Mouse (Mus musculus) heart, embryonic 11.5 days (tissue): ENCODE measurements at regions not wholly inside any gene's neighbourhood (a gene's known extent, or its start where the extent isn't known, plus 50 kb on each side); places are given as distances from the start of the nearest gene placed in this dataset.
"Not testable (repeated sequence)": the region's sequence is repeated elsewhere in the genome, so short reads cannot be mapped to it uniquely, and the experiment has no call there.

Experiments used
- ATAC-seq: fragments of 200-750 bp; cut with Nextera tagmentation; replicated peaks from 2 replicates; pipeline ENCODE4 v1.8.0; 2017; ENCODE audit warnings: moderate library complexity; ENCODE audit not compliant: insufficient number of reproducible peaks, low FRiP score, low TSS enrichment
- H3K27ac ChIP-seq: fragments of 300-500 bp; sonication (generic); 2 replicates; pipeline ENCODE4 v1.5.1; 2014; ENCODE audit warnings: mild to moderate bottlenecking, low read depth, low read length
- H3K27me3 ChIP-seq: fragments of 300-500 bp; sonication (generic); 2 replicates; pipeline ENCODE4 v1.6.1; 2014; ENCODE audit warnings: mild to moderate bottlenecking, low read length, mixed read lengths; ENCODE audit not compliant: control insufficient read depth, insufficient read depth
- H3K36me3 ChIP-seq: fragments of 300-500 bp; sonication (generic); 2 replicates; pipeline ENCODE4 v1.6.1; 2014; ENCODE audit warnings: mild to moderate bottlenecking, low read length, moderate library complexity, mixed read lengths; ENCODE audit not compliant: control insufficient read depth, insufficient read depth
- H3K4me1 ChIP-seq: fragments of 300-500 bp; sonication (generic); 2 replicates; pipeline ENCODE4 v1.6.1; 2014; ENCODE audit warnings: low read length; ENCODE audit not compliant: control insufficient read depth, insufficient read depth
- H3K4me2 ChIP-seq: fragments of 300-500 bp; sonication (generic); 2 replicates; pipeline ENCODE4 v1.6.1; 2014; ENCODE audit warnings: mild to moderate bottlenecking, moderate library complexity
- H3K4me3 ChIP-seq: fragments of 300-500 bp; sonication (generic); 2 replicates; pipeline ENCODE4 v1.5.1; 2014; ENCODE audit warnings: low read depth, low read length
- H3K9ac ChIP-seq: fragments of 300-500 bp; sonication (generic); 2 replicates; pipeline ENCODE4 v1.6.1; 2014; ENCODE audit warnings: mild to moderate bottlenecking, low read depth, low read length, moderate library complexity
- H3K9me3 ChIP-seq: fragments of 300-500 bp; sonication (generic); replicated peaks from 2 replicates; pipeline ENCODE4 v1.6.1; 2016; ENCODE audit warnings: low read length; ENCODE audit not compliant: control insufficient read depth
- whole genome bisulfite sequencing: fragments of 180-500 bp; shearing (Covaris S2); extraction: QIAGEN DNeasy Blood & Tissue Kit; methylation state at CpG from one replicate; pipeline ENCODE4 v1.1.7; 2014; ENCODE audit not compliant: insufficient replicate concordance; 5-methylcytosine and 5-hydroxymethylcytosine counted together

DNA sequence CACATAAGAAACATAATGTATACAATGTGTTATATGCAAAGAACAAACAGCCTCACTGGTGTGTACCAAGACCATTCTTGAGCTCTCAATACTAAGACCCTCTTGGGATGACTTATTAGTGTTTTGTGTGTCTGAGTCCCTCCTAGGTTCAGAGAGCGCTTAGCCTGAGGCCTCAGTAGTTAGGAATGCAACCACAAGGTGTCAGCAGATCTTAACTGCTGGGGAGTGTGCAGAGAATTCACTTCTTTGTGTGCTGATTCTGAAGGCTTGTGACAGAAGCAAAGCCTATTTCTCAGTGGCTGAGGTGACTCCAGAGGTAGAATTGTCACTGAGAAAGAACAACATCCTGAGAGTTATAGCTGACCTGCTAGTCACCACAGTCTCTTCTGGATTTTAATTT, 816.9 kb upstream of the Olfr1507 start:
- not testable (repeated sequence) for H3K9me3 ChIP-seq, ATAC-seq
- 33% methylated on average over 1 of the region's 1 CpGs for WGBS

DNA sequence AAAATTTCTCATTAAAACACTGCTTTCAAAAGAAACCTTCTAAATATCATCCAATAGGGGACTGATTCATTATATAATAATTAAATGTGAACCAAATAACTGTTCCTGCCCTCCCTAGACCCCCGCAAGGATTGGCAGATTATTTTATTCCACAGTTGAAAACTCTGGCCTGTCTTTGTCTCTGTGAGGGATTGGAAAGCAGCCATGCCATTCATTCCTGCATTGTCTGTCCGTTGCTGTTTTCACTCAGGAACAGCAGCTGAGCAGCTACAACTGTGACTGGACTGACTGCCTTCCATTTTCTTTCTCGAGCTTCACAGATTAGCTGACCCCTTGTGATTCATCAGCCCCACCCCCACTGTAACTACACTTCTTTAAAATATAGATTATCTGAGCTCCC, 807.6 kb upstream of the Olfr1507 start:
- not testable (repeated sequence) for H3K9ac ChIP-seq, ATAC-seq, H3K9me3 ChIP-seq, H3K4me2 ChIP-seq, H3K4me1 ChIP-seq, H3K4me3 ChIP-seq, H3K27ac ChIP-seq, H3K27me3 ChIP-seq, H3K36me3 ChIP-seq
- no CpG with 5 or more reads among the region's 3 CpGs for WGBS

More for the DNA sequence above, 816.9 kb upstream of the Olfr1507 start:
- H3K9ac ChIP-seq, H3K4me1 ChIP-seq, H3K36me3 ChIP-seq, H3K4me2 ChIP-seq, H3K4me3 ChIP-seq, H3K27ac ChIP-seq, H3K27me3 ChIP-seq: not testable (repeated sequence)

DNA sequence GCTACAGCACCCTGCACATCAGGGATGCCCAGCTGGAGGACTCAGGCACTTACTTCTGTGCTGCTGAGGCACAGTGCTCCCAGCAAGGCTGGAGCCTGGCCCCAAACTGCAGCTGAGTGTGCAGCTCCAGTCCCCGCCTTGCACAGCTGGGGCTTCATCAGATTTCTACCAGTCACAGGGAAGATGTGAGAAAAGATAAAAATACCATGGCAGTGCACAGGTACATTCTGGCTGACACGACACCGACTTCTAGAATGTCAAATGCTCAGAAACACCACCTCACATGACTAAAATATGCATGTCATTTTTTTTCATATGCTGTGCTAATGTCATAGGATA, 806.9 kb upstream of the Olfr1507 start:
- H3K27me3 ChIP-seq, ATAC-seq, H3K9me3 ChIP-seq, H3K27ac ChIP-seq, H3K9ac ChIP-seq, H3K36me3 ChIP-seq, H3K4me2 ChIP-seq, H3K4me1 ChIP-seq, H3K4me3 ChIP-seq: not testable (repeated sequence)
- no CpG with 5 or more reads among the region's 3 CpGs for WGBS

DNA sequence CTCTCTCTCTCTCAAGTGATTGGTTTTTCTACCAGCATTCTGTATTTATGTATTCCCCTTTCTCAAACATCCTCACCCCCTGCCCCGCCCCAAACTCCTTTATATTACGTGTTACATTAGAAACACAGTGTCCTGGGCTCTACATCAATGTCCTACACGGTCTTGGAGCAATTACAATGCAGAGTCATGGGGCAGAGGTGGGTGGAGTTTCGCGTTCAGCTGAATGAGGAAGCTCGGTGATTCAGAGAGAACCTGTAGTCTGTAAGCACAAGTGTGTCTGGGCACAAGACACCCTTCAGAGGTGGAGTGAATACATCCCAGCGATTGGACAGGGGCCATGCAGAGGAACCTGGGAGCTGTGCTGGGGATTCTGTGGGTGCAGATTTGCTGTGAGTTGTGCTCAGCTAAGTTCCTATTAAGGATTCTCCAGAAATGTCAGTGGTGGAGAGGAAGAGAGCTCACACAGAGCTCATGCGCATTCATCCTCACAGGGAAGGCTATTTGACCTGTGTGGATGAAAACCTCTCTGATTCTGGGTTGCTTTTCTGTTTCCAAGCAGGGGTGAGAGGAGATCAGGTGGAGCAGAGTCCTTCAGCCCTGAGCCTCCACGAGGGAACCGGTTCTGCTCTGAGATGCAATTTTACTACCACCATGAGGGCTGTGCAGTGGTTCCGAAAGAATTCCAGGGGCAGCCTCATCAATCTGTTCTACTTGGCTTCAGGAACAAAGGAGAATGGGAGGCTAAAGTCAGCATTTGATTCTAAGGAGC, 806.4 kb upstream of the Olfr1507 start:
- H3K27me3 ChIP-seq, H3K9ac ChIP-seq, ATAC-seq, H3K4me2 ChIP-seq, H3K9me3 ChIP-seq, H3K4me1 ChIP-seq, H3K36me3 ChIP-seq, H3K4me3 ChIP-seq, H3K27ac ChIP-seq: not testable (repeated sequence)
- WGBS: no CpG with 5 or more reads among the region's 11 CpGs

DNA sequence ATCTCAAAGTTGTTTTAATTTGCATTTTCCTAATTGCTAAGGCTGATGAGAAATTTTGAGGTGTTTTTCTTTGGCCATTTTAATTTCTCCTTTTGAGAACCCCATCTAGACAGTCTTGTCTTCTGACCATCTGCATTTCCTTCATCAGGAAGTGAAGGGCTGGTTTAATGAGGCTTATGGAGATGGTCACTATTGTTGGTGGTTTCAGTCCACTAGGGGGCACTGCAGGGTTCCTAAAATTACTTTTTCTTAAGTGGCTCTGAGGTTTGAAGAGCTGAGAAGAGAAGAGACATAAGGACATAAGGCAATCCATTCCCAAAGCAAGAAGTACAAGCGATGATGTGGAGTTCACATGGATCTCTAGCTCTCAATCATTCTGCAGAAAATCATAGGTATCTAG, 805.6 kb upstream of the Olfr1507 start:
- not testable (repeated sequence) for H3K9ac ChIP-seq, H3K27ac ChIP-seq, H3K4me3 ChIP-seq, H3K9me3 ChIP-seq, H3K36me3 ChIP-seq, H3K27me3 ChIP-seq, ATAC-seq, H3K4me2 ChIP-seq, H3K4me1 ChIP-seq
- WGBS: 61% methylated on average over 1 of the region's 1 CpGs

DNA sequence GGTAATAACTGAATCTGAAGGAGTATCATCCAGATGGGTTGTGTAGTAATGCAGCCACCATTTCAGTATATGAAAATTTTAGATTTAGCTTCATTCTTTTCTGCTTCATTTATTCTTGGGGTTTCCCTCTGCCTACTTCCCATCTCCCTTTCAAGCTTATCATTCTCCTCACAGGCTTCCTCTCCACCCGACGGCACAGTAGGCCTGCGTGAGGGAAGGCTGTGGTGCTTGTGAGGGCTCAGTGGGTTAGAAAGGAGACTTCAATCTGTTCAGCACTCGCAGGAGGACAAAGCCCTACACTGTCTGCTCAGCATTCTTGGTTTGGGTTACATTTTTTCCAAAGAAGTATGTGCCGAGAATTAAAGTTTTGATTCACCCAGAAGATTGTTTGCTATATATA, 804.2 kb upstream of the Olfr1507 start:
- ATAC-seq, H3K27me3 ChIP-seq, H3K4me3 ChIP-seq, H3K9ac ChIP-seq, H3K4me1 ChIP-seq, H3K4me2 ChIP-seq, H3K9me3 ChIP-seq, H3K27ac ChIP-seq, H3K36me3 ChIP-seq: not testable (repeated sequence)
- WGBS: no CpG with 5 or more reads among the region's 5 CpGs

DNA sequence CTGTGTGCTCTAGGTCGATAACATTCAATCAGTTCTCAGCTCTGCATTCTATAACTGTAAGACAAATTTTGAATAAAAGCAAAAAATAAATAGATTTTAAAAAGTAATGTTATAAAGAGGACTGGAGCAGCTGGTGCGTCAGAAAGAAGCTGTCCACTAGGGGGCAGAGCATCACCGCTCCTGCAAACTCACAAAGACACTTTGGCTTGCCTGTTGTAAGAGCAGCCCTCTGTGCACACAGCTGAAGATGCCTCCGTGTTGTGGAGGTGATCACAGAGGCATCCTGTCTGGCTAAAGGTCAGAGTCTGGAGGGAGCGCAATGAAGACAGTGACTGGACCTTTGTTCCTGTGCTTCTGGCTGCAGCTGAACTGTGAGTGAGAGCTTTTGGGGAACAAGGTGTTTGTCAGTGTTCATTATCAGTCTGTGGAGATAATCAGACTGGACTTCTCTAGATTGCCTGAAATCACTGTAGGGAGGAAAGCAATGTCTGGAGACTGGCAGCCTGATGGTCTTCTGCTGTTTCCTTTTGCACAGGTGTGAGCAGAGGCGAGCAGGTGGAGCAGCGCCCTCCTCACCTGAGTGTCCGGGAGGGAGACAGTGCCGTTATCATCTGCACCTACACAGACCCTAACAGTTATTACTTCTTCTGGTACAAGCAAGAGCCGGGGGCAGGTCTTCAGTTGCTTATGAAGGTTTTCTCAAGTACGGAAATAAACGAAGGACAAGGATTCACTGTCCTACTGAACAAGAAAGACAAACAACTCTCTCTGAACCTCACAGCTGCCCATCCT, 788.0 kb upstream of the Olfr1507 start:
- H3K27me3 ChIP-seq, ATAC-seq, H3K4me2 ChIP-seq, H3K27ac ChIP-seq, H3K4me3 ChIP-seq, H3K9ac ChIP-seq, H3K9me3 ChIP-seq, H3K36me3 ChIP-seq, H3K4me1 ChIP-seq: not testable (repeated sequence)
- WGBS: no CpG with 5 or more reads among the region's 12 CpGs

DNA sequence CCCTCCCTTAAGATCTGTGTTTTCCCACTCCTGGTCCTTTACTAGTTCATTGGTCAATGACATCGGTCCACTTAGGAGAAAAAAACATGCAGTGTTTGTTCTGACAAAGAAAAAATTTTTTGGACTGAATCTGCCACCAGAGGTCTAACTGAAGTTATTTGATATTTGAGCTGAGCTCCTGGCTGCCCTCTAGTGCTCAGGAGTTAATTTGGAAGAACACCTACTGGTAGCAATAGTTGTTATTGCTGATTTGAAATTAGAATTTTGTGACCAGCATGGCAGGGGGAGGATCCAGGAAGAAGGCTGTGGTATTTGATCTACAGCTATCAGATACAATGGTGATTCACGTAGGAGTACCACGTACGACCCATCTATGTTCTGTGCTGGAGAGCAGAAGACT, 777.7 kb upstream of the Olfr1507 start:
- not testable (repeated sequence) for ATAC-seq, H3K9ac ChIP-seq, H3K4me3 ChIP-seq, H3K27me3 ChIP-seq, H3K4me1 ChIP-seq, H3K4me2 ChIP-seq, H3K36me3 ChIP-seq, H3K27ac ChIP-seq, H3K9me3 ChIP-seq
- WGBS: 81% methylated on average over 3 of the region's 4 CpGs

DNA sequence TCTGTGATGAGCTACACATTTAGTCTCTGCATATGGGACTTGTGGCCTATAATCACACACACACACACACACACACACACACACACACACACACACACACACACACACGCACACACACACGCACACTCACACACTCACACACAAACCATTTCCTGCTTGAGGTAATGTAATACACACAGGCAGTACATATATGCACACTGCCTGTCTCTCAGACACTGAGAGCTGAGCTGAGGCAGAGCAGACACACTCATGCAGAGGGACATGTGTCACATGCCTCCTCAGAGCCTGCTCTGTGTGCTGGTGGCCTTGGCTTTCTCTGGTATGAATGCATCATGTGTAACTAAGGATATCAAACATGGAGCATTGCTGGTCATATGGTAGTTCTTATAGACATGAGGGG, 772.1 kb upstream of the Olfr1507 start:
- not testable (repeated sequence) for H3K4me3 ChIP-seq, H3K27me3 ChIP-seq, ATAC-seq, H3K4me2 ChIP-seq, H3K27ac ChIP-seq, H3K9ac ChIP-seq, H3K9me3 ChIP-seq, H3K4me1 ChIP-seq, H3K36me3 ChIP-seq
- 60% methylated on average over 2 of the region's 2 CpGs for WGBS
